In the genomic region with DNA sequence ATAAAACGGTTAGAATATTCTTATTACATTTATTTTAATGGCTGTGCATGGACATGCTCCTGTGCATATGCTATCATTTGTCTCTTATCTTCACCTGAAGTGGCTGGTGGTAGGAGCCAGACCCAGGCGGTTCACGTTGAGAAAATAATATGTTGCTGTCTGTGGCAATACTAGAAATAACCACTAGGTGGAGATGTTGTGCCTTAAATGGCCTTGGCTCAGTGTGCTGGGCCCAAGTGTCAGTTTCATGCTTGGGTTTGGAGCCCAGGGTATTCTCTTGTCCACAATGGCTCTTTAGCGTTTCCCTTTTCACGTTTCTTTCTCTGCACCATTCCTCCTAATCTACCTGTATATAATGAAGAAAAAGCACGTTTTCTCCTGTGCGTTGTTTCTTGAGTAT, we compare ENCODE assay signal across 9 mouse cellular contexts.
DNase-seq lines count a peak whose midpoint lies in the region; ATAC-seq lines count a peak whose summit lies in the region.
"Had no signal": no experiment of that assay in that cellular context is flagged by ENCODE, and none has a peak within 500 bp of the region (broad histone marks: within the 10 kb centered on the region; RNA-seq: fewer than 3 reads in every experiment).

No protein-coding gene starts in this region.

- no peaks in the 10 kb centered on the region for H3K9me3 ChIP-seq in liver, embryonic 11.5 days (ENCODE audit: control insufficient read depth, low read length)
- H3K9me3 ChIP-seq in neural tube, embryonic 14.5 days (ENCODE audit: control insufficient read depth, low read length), result no peaks in the 10 kb centered on the region
- H3K9me3 ChIP-seq: liver, embryonic 15.5 days had no signal

- no peaks in the 10 kb centered on the region for H3K36me3 ChIP-seq in liver, embryonic 11.5 days (ENCODE audit: control insufficient read depth, insufficient read depth, low read length)
- no peaks in the 10 kb centered on the region for H3K36me3 ChIP-seq in neural tube, embryonic 14.5 days (ENCODE audit: control insufficient read depth, insufficient read depth, low read length)
- H3K36me3 ChIP-seq: liver, embryonic 15.5 days had no signal

- DNase-seq in B cell, adult 2 months, result peak; percentile 35 to 37
- peak; percentile 88 for DNase-seq in ES-CJ7 (ENCODE audit: low read depth, low spot score)
- peak; percentile 67 for DNase-seq in cerebellum, adult 8-10 months
- peak; percentile 94 for DNase-seq in forelimb bud, embryonic 11.5 days (ENCODE audit: low read depth, low spot score)
- DNase-seq in kidney, adult 9 months, result peak; percentile 82
- DNase-seq in liver, embryonic 11.5 days (ENCODE audit: low spot score), result no peak
- DNase-seq in gastrocnemius, postnatal 10 days, result no peak

- H3K27me3 ChIP-seq in liver, embryonic 11.5 days (replicated peaks; ENCODE audit: control insufficient read depth, insufficient read depth, low read length), result no peaks in the 10 kb centered on the region
- H3K27me3 ChIP-seq in neural tube, embryonic 14.5 days (ENCODE audit: control insufficient read depth, insufficient read depth, low read length), result no peaks in the 10 kb centered on the region
- H3K27me3 ChIP-seq: liver, embryonic 15.5 days had no signal

- WGBS in liver, embryonic 11.5 days, result 16% methylated on average over 7 of the region's 7 CpGs
- 11% methylated on average over 7 of the region's 7 CpGs for WGBS in neural tube, embryonic 14.5 days

- H3K4me1 ChIP-seq in liver, embryonic 11.5 days (replicated peaks; ENCODE audit: control insufficient read depth, insufficient read depth, low read length), result no peaks in the 10 kb centered on the region
- no peaks in the 10 kb centered on the region for H3K4me1 ChIP-seq in neural tube, embryonic 14.5 days (ENCODE audit: control insufficient read depth, insufficient read depth, low read length)
- H3K4me1 ChIP-seq: liver, embryonic 15.5 days had no signal

- peak; percentile 23; the same call in 1 of the 2 replicates for ATAC-seq in liver, embryonic 11.5 days (replicated peaks; ENCODE audit: low FRiP score)
- peak; percentile 80 for ATAC-seq in neural tube, embryonic 14.5 days (ENCODE audit: low read depth)

- no peak overlapping the region for H3K9ac ChIP-seq in liver, embryonic 11.5 days (ENCODE audit: low read depth, low read length)
- H3K9ac ChIP-seq in neural tube, embryonic 14.5 days (replicated peaks; ENCODE audit: low read depth, low read length), result no peak overlapping the region
- H3K9ac ChIP-seq: liver, embryonic 15.5 days had no signal

- H3K27ac ChIP-seq in liver, embryonic 11.5 days (ENCODE audit: low read depth, low read length), result no peak overlapping the region
- H3K27ac ChIP-seq in neural tube, embryonic 14.5 days (ENCODE audit: low read depth, low read length), result no peak overlapping the region
- H3K27ac ChIP-seq: liver, embryonic 15.5 days had no signal

- no peak overlapping the region for H3K4me3 ChIP-seq in liver, embryonic 11.5 days (ENCODE audit: low read depth, low read length)
- no peak overlapping the region for H3K4me3 ChIP-seq in neural tube, embryonic 14.5 days (ENCODE audit: low read depth, low read length)
- H3K4me3 ChIP-seq: liver, embryonic 15.5 days had no signal

- H3K4me2 ChIP-seq in liver, embryonic 11.5 days, result no peak overlapping the region
- H3K4me2 ChIP-seq in neural tube, embryonic 14.5 days (ENCODE audit: low read depth, low read length), result no peak overlapping the region
- H3K4me2 ChIP-seq: liver, embryonic 15.5 days had no signal

Comparison
In these comparisons a context has a peak if more than half of its experiments do, and no peak if none do; other contexts are left out.
1. DNase-seq: peak in B cell, adult 2 months (2 of 2), ES-CJ7 (single experiment), cerebellum, adult 8-10 months (single experiment), forelimb bud, embryonic 11.5 days (single experiment) and kidney, adult 9 months (single experiment); none in liver, embryonic 11.5 days (single experiment) and gastrocnemius, postnatal 10 days (single experiment).